Mouse (Mus musculus) spleen, postnatal 4 days (tissue): Measurements from ENCODE around the gene Elane.
A peak's percentile ranks its signal among the peaks of the same experiment; 100 is the strongest.

Source experiments
- DNase-seq, 2 experiments: peaks; one replicate each; pipeline ENCODE4 v3.0.0; 2022; ENCODE audit warnings: low spot score in 2 of 2

The Elane gene

DNA sequence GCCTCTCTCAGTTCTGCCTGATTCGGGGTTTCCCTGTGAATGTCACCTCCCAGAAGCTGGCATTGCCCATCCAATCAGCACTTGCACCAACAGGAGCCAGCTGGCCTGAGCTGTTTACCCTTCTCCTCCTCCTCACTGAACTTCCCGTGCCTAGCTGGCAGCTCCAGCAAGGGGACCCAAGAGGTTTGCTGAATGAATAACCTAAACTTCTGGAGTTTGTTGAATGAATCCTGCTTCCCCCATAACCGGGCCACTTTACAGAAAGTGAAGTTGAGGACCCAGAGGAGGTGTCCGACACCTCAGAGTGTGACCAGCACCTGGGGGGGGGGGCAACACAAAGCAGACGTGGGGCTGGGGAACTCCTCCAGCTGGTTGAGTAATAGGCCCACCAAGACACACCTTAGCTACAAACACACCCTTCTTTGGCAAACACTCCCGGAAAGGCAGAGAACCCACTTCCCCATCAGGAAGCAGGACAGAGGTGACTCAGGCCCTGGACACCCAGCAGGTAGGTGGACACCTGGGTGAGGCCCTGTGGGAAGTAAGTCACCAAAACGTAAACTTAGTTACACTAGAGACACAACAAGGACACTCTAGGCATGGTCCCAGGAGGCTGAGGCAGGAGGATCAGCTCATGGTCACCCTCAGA lies 29.0 kb downstream of the Elane start:
- DNase-seq = no peak

GRCm38 (mm10) chr10:79916081-79916480 lies 30.0 kb downstream of the Elane start:
- peak in 1 of 2 experiments; percentile 29 for DNase-seq

- peak; percentile 89 to 95 for DNase-seq
Measured at GRCm38 (mm10) chr10:79916808-79917531, 30.9 kb downstream of the Elane start, which contains the start of gene Kiss1r. Gene Kiss1r (plus strand): TSS chr10:79916971.

DNA sequence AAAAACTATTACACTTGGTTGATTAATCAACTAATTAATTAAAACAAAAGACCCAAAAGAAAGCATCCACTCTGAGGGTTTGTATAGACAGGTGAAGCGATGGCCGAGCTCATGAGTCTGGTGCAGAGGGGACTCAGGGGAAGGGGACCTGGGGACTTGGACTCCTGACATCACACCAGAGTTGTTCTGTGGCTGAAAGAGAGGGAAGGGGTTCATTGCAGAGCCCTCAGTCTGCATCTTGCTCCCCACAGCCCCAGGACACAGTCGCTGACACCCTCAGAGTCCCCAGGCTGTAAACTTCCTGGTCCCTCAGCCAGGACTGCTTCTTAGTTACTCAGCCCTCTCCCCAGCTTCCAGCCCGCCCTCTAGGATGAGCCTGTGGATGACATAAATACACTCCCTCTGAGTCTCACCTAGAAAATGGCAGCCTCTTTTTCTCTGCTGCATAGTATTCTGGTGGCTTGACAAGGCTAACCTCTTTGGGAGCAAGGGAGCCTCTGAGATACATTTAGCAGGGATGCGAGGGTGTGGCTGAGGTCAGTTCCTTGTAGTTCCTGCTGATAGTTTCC lies 31.6 kb downstream of the Elane start:
- DNase-seq = no peak

DNA sequence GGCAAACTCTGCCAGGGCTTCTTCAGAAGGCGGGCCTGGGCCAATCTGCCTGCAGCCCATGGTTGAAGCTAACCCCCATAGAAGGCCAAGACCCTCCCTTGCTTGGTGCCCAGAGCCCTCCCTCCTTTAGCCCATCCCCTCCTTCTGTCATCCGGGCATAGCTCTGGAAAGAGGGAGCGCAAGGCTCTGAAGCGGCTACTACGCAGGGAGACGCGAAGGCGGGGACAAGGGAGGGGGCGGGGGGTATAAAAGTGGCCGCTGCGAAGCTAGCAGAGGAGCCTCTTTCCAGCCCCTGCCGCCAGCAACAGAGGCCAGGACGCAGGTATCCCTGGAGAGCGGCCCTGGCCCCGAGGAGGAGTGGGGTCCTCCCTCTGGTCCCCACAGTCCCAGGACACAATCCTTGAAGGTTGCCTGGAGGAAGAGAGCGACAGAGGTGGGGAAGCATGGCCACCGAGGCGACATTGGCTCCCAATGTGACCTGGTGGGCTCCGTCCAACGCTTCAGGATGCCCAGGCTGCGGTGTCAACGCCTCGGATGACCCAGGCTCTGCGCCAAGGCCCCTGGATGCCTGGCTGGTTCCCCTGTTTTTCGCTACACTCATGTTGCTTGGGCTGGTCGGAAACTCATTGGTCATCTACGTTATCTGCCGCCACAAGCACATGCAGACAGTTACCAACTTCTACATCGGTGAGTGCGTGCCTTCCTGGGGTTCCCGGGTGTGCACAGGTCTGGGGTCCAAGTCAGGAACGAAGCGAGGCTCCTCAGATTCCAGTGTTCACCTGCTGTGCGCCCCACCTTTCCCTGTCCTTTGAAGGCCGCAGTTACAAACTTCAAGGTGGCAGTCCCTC lies 32.4 kb downstream of the Elane start:
- no peak for DNase-seq

DNA sequence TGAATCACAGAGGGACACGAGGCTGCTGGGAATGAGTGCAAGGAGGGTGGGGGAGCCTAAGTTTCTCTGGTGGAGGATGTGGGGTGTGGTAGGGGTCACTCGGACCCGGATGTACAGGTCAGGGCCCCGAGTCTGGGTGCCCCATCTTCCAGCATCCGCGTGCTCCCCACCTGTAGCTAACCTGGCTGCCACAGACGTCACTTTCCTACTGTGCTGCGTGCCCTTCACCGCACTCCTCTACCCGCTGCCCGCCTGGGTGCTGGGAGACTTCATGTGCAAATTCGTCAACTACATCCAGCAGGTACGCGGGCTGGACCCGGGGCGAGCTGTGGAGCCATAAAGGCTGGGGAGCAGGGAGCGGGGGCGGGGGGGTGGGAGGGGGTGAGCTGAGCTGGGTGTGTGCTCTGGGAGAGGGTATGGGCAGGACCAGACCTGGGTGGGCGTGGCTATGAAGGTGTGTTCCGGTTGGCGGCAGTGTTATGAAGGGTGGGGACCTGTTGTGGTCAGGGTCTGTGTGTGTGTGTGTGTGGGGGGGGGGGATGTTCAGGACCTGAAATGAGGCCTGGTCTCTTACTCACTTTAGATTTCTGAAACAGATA lies 33.3 kb downstream of the Elane start:
- DNase-seq = no peak

GRCm38 (mm10) chr10:79920056-79920890 lies 34.2 kb downstream of the Elane start:
- DNase-seq = no peak

DNA sequence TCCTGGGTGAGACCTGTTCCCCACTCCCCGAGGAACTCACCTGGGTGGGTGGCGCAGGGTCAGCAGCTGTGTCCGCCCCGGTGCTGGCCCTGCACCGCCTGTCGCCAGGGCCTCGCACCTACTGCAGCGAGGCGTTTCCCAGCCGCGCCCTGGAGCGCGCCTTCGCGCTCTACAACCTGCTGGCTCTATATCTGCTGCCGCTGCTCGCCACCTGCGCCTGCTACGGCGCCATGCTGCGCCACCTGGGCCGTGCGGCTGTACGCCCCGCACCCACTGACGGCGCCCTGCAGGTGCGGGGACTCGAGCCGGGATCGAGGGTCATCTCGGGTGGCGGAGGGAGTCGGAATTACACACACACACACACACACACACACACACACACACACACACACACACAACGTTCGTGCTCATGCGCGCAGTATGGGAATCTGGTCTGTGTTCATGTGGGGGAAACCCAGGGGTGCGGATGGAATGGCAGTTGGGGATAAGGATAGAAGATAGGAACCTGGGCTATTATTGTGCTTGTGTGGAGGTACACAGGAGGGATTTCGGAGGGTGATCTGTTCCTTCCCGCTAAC lies 35.0 kb downstream of the Elane start, which contains the start of gene R3hdm4:
Gene R3hdm4, minus strand, starts transcription at position 251 of the 578 bp plus-strand sequence.
- no peak for DNase-seq

- DNase-seq = no peak
Measured at GRCm38 (mm10) chr10:79921572-79921971, 35.5 kb downstream of the Elane start.

GRCm38 (mm10) chr10:79924998-79925784 lies 39.1 kb downstream of the Elane start:
- DNase-seq = peak; percentile 93 to 99

- DNase-seq = no peak
Measured at GRCm38 (mm10) chr10:79925785-79926490, 39.9 kb downstream of the Elane start.

DNA sequence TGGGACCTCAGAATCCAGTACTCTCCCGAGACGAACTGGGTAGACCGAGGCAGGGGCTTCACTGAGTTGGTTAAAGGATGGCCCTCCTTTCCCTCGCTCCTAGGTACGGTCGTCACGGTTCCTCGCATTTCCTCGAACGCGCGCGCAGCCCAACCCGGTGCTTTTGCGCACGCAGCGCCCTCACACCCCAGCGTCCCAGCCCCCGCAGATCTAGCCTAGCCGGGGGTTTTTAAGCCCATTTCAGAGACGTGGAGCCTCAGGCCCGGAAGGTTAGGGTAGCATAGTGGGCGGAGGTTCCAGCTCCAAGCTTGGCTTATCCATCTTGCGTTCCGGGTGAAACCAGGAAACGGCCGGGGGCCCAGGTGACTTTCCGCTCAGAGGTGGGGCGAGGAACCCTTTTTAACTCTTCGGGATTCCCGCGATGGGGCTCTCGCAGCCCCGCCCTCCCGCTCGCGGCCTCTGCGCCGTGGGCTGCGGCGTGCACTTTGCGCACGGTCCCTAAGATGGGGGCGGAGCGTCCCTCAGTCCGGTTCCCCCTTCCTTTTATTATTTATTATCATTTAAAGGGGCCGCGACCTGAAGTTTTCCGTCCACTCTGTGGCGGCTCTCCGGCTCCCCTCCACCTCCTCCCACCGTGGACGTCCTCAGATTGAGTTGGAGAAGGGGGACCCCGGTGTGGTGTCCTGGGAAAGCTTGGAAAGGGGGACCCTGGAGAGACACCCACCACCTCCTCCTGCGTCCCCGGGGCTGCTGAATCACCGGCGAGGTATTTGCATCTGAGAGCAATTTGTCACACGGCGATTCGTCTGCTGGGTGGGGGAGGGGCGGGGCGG lies 40.7 kb downstream of the Elane start, which contains the start of gene Arid3a:
Gene Arid3a, plus strand, starts transcription at position 553 of the 833 bp plus-strand sequence.
- DNase-seq = peak; percentile 87 to 94

- DNase-seq = peak; percentile 61 to 84
Measured at GRCm38 (mm10) chr10:79927324-79928029, 41.4 kb downstream of the Elane start.

DNA sequence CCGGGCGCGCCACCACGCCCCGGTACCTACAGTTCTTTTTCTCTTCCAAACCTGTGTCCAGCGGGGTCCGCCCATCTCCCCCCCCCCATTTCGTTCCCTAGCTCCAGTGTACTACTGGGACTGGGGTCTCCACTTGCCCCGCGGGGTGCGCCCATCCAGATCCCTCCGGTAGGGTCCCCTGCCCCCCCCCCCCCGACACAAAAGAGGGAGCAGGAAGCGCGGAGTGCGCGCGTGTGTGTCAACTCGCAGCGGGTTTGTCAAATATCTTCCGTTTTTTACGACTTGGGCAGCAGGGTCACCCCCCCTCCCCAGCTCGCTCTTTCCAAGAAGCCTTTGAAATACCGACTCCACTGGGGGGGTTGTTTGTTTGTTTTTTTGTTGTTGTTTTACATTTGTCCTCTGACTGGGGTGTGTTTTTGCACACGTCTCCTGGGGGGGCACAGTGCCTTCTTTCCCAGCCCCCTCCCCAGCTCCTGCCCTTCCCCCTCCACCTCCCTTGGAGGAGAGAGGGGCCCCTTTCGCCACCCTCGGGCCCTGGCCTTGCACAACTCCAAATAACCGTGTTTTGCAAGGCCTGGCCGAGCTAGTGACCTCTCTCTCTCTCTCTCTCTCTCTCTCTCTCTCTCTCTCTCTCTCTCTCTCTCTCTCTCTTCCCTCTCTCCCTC lies 42.1 kb downstream of the Elane start:
- peak in 1 of 2 experiments; percentile 58 for DNase-seq

- no peak for DNase-seq
Measured at GRCm38 (mm10) chr10:79928907-79929701, 43.1 kb downstream of the Elane start.
